Mouse (Mus musculus) cerebellum, postnatal 14 days (tissue): Measurements from ENCODE around the gene Zbtb20.

Source experiments
- DNase-seq, 2 experiments: peaks; one replicate each; pipeline ENCODE4 v3.0.0; 2021; ENCODE audit warnings: mixed read lengths in 2 of 2

The Zbtb20 gene

GRCm38 (mm10) chr16:42875852-42875980 lies at the start of gene Zbtb20:
Gene Zbtb20, plus strand, starts transcription at chr16:42875881.
- no peak for DNase-seq

GRCm38 (mm10) chr16:42835940-42836339 lies 39.7 kb upstream of the Zbtb20 start:
- DNase-seq = no peak

GRCm38 (mm10) chr16:42836404-42837120 lies 39.1 kb upstream of the Zbtb20 start:
- DNase-seq = no peak

GRCm38 (mm10) chr16:42838226-42838625 lies 37.5 kb upstream of the Zbtb20 start:
- no peak for DNase-seq

- no peak for DNase-seq
These were observed 18.0 kb upstream of the Zbtb20 start for GRCm38 (mm10) chr16:42857564-42858183.

- no peak for DNase-seq
These were observed 16.4 kb upstream of the Zbtb20 start for GRCm38 (mm10) chr16:42859251-42859650.

GRCm38 (mm10) chr16:42863231-42863630 lies 12.4 kb upstream of the Zbtb20 start:
- DNase-seq = no peak

- no peak for DNase-seq
These were observed 9.6 kb upstream of the Zbtb20 start for GRCm38 (mm10) chr16:42866061-42866460.

- DNase-seq = no peak
These were observed 3.6 kb upstream of the Zbtb20 start for GRCm38 (mm10) chr16:42872101-42872500.

GRCm38 (mm10) chr16:42873942-42874341 lies 1.7 kb upstream of the Zbtb20 start:
- no peak for DNase-seq

- peak; percentile 60 to 63 for DNase-seq
These were observed 1.2 kb upstream of the Zbtb20 start for GRCm38 (mm10) chr16:42874456-42874855.

- peak; percentile 99 for DNase-seq
These were observed 500 bp upstream of the Zbtb20 start for GRCm38 (mm10) chr16:42874910-42875851.

- DNase-seq = peak; percentile 89 to 91
These were observed 630 bp downstream of the Zbtb20 start for GRCm38 (mm10) chr16:42876021-42877000.

- DNase-seq = peak in 1 of 2 experiments; percentile 41
These were observed 4.4 kb downstream of the Zbtb20 start for GRCm38 (mm10) chr16:42880046-42880445.

GRCm38 (mm10) chr16:42885538-42885937 lies 9.9 kb downstream of the Zbtb20 start:
- no peak for DNase-seq

GRCm38 (mm10) chr16:42885964-42886363 lies 10.3 kb downstream of the Zbtb20 start:
- no peak for DNase-seq

GRCm38 (mm10) chr16:42897125-42897693 lies 21.5 kb downstream of the Zbtb20 start:
- no peak for DNase-seq

GRCm38 (mm10) chr16:42900328-42900727 lies 24.6 kb downstream of the Zbtb20 start:
- DNase-seq = no peak

- peak in 1 of 2 experiments; percentile 9 for DNase-seq
These were observed 31.6 kb downstream of the Zbtb20 start for GRCm38 (mm10) chr16:42907283-42907701.

- no peak for DNase-seq
These were observed 32.7 kb downstream of the Zbtb20 start for GRCm38 (mm10) chr16:42908381-42908780.

GRCm38 (mm10) chr16:42908896-42909295 lies 33.2 kb downstream of the Zbtb20 start:
- no peak for DNase-seq

- peak; percentile 52 to 58 for DNase-seq
These were observed 34.3 kb downstream of the Zbtb20 start for GRCm38 (mm10) chr16:42910016-42910415.
